Mouse (Mus musculus): ENCODE data around the gene Kdm7a. TPM values are rescaled to one million over a fixed set of nuclear protein-coding genes. Genes with fewer than 3 reads are reported as not detected.

The Kdm7a gene
- polyA plus RNA-seq (2014; fragmentation: Illumina TruSeq; extraction: RNeasy Lipid Tissue Mini Kit (QIAGEN cat#74804); ENCODE audit: low read depth, low replicate concordance), result 104 TPM

DNA sequence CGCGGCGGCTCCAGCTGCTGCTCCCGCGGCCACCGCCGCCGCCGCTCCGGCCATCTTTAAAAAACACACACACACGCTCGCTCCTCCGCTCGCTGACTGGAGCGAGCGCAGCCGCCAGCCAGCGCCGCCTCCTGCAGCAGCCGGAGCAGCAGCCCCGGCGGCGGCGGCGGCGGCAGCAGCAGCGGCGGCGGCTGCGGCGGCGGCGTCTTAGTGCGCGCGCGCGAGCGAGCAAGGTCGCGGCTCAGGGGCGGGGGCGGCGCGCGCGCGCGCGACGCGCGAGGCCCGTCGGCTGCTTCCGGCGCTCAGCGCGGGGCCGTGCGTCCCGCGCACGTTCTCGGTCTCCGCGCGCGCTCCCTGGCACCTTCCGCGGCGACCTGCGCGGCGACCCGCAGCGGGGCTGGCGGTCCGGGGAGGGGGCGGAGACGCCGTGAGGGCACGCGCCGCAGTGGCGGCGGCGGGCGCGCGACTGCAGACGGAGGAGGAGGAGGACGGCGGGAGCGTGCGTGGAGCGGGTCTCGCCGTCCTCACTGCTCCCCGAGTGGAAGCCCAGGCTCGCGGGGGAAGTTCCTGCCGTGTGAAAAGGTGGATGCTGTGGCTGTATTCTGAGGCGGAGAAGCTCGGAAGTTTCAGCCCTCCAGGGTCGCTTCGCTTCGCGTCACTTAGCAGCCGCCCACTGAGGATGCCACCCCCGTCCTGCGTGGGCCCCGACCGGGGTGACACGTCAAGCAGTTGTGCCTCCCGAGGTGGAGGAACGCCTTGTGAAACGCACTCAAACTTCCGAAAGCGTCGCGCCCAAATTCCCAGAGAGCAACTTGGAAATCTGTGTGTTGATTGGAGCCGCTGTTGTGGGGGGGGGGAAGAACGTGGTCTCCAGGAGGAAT lies at the start of gene Kdm7a:
Gene Kdm7a (minus strand): TSS at position 209 of the 881 bp plus-strand sequence.

DNA sequence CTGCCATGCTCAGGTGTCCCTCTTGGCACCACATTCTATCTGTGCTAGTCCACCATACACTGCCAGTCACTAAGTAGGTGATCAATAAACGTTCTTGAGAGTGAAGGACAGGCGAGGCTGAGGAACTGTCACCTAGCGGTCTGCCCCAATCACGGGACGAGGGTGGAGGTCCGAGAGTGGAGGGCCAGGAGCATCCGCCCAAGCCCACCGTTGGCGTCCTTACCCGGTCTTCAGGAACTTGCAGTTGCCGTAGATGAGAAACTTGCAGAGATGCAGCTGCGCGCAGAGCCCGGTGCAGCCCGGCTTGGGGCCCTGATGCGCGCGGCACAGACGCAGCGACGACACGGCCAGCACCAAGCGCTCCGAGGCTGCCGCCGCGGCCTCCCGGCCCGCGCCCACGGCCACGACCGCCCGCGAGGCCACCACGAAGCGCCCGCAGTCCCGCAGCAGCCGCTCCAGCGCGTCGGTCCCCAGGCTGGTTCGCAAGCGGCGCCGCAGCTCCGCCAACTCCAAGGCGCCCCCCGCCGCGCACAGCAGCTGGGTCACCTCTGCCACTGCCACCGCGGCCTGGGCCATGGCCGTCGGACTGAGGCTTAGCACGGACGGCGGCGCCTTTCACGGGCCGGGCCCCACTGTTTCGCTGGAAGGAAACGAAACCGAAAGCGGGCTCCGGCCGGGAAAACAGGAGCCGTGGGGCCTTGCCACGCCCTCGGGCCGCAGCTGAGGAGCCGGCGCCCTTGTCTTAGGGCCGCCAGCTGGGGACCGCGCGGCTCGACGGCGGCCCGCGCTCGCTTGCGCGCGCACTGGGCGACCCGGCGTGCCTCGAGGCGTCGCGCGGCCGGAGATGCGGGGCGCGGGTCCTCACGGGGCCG lies 88.8 kb downstream of the Kdm7a start, which contains the start of gene Parp12:
Gene Parp12 (minus strand): TSS at position 766 of the 872 bp plus-strand sequence.

Other genes starting within 250 kb of the Kdm7a start
- 141 TPM for gene Parp12, start 88.4 kb downstream of the Kdm7a start, polyA plus RNA-seq (2014; fragmentation: Illumina TruSeq; extraction: RNeasy Lipid Tissue Mini Kit (QIAGEN cat#74804); ENCODE audit: low read depth, low replicate concordance)
- gene Slc37a3, start 170.9 kb upstream of the Kdm7a start, polyA plus RNA-seq (2014; fragmentation: Illumina TruSeq; extraction: RNeasy Lipid Tissue Mini Kit (QIAGEN cat#74804); ENCODE audit: low read depth, low replicate concordance), result 42.3 TPM
- gene Rab19, start 174.4 kb upstream of the Kdm7a start, polyA plus RNA-seq (2014; fragmentation: Illumina TruSeq; extraction: RNeasy Lipid Tissue Mini Kit (QIAGEN cat#74804); ENCODE audit: low read depth, low replicate concordance), result 4.4 TPM
- 258 TPM for gene Mkrn1, start 213.7 kb upstream of the Kdm7a start, polyA plus RNA-seq (2014; fragmentation: Illumina TruSeq; extraction: RNeasy Lipid Tissue Mini Kit (QIAGEN cat#74804); ENCODE audit: low read depth, low replicate concordance)

All from sigmoid colon, adult 10 weeks (tissue).